Mouse (Mus musculus): ENCODE measurements around the gene Tbc1d19.

DNA sequence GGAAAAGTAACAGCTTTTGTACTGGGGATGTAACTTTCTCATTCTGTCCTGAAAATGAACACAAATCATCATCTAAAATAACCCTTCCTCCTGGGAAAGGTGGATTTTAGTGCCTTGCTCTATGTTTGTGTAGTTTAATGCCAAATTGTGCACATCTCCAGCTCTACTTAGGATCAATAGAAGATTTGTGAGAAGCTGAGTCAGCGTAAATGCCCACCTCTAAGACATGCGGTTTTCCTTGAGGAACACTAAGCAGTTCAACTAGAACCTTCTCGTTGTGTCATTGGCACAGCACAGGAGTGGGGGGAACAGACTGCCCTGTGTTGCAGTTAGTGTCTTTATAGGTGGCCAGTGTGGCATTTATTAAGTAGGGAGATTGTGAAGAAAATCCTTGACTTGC, 65.6 kb downstream of the Tbc1d19 start:
- TF ChIP-seq CTCF (IDR thresholded peaks at IDR 0.05; ENCODE audit: control insufficient read depth, insufficient read depth, low read length) (no peak), POLR2A (IDR thresholded peaks at IDR 0.05; ENCODE audit: borderline replicate concordance, control insufficient read depth, low read depth, low read length) (no peak)

All from bone marrow, adult 2 months (tissue).